Mouse (Mus musculus) lung, adult 2 months (tissue): ENCODE data around the gene Ankrd23. TPM values are rescaled to one million over a fixed set of nuclear protein-coding genes. Genes with fewer than 3 reads are reported as not detected.
A peak's percentile ranks its signal among the peaks of the same experiment; 100 is the strongest.

ENCODE experiments used
- DNase-seq: peaks from one replicate; pipeline ENCODE4 v3.0.0; 2022
- H3K4me1 ChIP-seq: fragments of 200-500 bp; 2 replicates; pipeline ENCODE4 v1.6.1; 2011; ENCODE audit warnings: low read length; ENCODE audit not compliant: control insufficient read depth, insufficient read depth
- H3K4me3 ChIP-seq: fragments of 200-500 bp; replicated peaks from 2 replicates; pipeline ENCODE3; 2011; ENCODE audit warnings: low read depth, mild to moderate bottlenecking, control low read depth, low read length; ENCODE audit errors: extremely low read depth
- CTCF ChIP-seq: fragments of 200-500 bp; IDR thresholded peaks from 2 replicates; pipeline ENCODE4 v1.5.1; 2011; ENCODE audit warnings: mild to moderate bottlenecking, low read length, control low read depth; ENCODE audit not compliant: insufficient read depth
- POLR2A ChIP-seq: fragments of 200-500 bp; IDR thresholded peaks from 2 replicates; pipeline ENCODE4 v1.6.1; 2011; ENCODE audit warnings: low read depth, mild to moderate bottlenecking, control low read depth, low read length, borderline replicate concordance; ENCODE audit errors: extremely low read depth
- WGBS: fragments of 180-500 bp; shearing (Covaris S2); methylation state at CpG from one replicate; pipeline ENCODE4 v1.1.7; 2018; 5-methylcytosine and 5-hydroxymethylcytosine counted together
- polyA plus RNA-seq: library from polyadenylated mRNA; depleted of rRNA; stranded (reverse); fragments of >200 nt; gene quantifications from 2 replicates; pipeline ENCODE4 v1.2.3, GENCODE M21; 2012

Gene Ankrd23
- polyA plus RNA-seq, 1 experiment, result 36.2 TPM

DNA sequence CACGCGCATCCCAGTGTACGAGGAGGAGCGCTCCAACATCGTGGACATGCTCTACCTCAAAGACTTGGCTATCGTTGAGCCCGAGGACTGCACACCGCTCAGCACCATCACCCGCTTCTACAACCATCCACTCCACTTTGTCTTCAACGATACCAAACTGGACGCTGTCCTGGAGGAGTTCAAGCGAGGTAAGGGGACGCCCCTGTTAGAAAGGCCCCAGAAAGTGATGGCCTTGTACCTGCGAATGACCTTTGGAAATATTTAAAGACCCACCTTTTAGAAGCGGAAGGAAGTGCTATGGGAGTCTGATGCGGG, 23.8 kb downstream of the Ankrd23 start:
- H3K4me3 ChIP-seq, result peak overlapping the region; percentile 87
- TF ChIP-seq POLR2A (no peak), CTCF (no peak)
- H3K4me1 ChIP-seq, result peaks cover 2% of the 10 kb centered on the region
- WGBS, result 3% methylated on average over 16 of the region's 16 CpGs
- DNase-seq, result no peak

DNA sequence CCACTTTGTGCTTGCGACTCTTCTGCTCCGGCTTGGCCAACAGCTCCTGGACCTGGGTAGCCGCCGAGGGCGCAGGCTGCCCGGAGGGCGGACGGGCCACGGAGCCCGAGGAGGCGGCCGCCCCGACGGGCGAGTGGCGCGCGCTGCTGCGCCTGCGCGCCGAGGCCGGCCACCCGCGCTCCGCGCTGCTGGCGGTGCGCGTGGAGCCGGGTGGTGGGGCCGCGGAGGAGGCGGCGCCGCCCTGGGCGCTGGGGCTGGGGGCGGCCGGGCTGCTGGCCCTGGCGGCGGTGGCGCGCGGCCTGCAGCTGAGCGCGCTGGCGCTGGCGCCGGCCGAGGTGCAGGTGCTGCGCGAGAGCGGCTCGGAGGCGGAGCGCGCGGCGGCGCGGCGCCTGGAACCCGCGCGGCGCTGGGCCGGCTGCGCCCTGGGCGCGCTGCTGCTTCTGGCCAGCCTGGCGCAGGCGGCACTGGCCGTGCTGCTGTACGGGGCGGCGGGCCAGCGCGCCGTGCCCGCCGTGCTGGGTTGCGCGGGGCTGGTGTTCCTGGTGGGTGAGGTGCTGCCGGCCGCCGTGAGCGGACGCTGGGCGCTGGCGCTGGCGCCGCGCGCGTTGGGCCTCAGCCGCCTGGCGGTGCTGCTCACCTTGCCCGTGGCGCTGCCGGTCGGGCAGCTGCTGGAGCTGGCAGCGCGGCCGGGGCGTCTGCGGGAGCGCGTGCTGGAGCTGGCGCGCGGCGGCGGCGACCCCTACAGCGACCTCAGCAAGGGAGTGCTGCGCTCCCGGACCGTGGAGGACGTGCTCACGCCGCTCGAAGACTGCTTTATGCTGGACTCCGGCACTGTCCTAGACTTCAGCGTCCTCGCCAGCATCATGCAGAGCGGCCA, 24.4 kb downstream of the Ankrd23 start:
- 9% methylated on average over 124 of the region's 126 CpGs for whole genome bisulfite sequencing
- peaks cover 2% of the 10 kb centered on the region for H3K4me1 ChIP-seq
- peak overlapping the region; percentile 87 for H3K4me3 ChIP-seq
- peak; percentile 43 for DNase-seq
- TF ChIP-seq POLR2A (no peak), CTCF (no peak)

DNA sequence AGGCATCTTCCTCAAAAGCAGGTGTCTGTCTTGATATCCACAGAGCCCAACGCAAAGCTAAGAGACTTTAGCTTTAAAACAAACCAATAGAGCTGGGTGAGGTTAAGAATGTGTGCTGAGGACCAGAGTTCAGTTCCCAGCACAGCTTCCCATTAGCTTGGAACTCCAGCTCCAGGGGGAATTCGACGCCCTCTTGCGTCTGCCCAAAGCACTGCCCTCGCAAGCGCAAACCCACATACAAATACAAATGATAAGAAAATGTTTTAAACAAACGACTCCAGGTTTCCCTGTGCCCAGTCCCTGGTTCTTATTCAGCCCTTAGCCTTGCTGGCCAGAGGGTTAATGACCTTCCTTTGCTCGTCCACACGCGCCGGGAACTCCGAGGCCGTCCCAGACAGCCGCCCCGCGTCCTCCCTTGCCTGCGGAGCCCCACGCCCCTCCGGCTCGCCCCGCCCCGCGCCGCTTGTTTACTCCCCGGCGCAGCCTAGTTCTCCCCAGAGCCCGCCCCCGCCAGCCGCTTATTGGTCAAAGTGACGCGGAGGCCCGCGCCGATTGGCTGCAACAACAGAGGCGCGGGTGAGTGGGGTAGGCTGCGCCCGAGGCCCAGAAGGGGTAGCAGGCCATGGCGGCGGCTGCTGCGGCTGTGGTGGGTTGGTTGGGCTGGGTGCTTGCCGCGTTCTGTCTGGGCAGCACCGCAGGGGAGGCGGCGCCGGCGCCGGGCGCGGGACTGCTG, 25.2 kb downstream of the Ankrd23 start, which contains the start of gene Cnnm3:
Gene Cnnm3 (plus strand): TSS at position 579 of the 733 bp plus-strand sequence.
- TF ChIP-seq CTCF (peak; percentile 63), POLR2A (peak; percentile 89)
- peaks cover 2% of the 10 kb centered on the region for H3K4me1 ChIP-seq
- DNase-seq, result peak; percentile 100
- H3K4me3 ChIP-seq, result peak within 1 kb of the TSS; percentile 87
- 2% methylated on average over 51 of the region's 51 CpGs for WGBS

DNA sequence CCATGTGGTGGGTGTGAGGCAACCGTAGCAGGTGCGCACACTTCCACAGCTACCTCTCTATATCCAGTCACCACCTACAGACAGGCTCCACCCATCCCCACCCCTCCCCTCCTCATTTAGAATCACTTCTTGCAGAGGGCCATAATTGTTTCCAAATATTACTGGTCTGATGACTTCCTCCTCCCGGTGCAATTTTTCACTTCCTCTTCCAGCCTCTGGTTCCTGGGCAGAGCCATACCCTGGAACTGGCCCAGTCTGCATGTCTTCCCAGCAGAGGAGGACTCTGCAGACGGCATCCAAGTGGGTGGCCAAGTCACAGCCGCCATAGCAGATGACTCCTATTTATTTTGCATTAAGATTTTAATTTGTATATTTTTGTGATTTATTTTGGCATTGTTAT, 28.4 kb downstream of the Ankrd23 start:
- no peak for TF ChIP-seq CTCF
- no peak for DNase-seq

GRCm38 (mm10) chr1:36501261-36501660, 35.4 kb downstream of the Ankrd23 start:
- Histone ChIP-seq H3K4me1 (no peaks in the 10 kb centered on the region), H3K4me3 (no peak overlapping the region)
- TF ChIP-seq POLR2A (no peak), CTCF (peak; percentile 97)
- DNase-seq, result peak; percentile 82
- 6% methylated on average over 3 of the region's 3 CpGs for WGBS

More for the DNA sequence above, 28.4 kb downstream of the Ankrd23 start:
- Histone ChIP-seq H3K4me1 (no peaks in the 10 kb centered on the region), H3K4me3 (no peak overlapping the region)
- WGBS, result 48% methylated on average over 5 of the region's 5 CpGs

DNA sequence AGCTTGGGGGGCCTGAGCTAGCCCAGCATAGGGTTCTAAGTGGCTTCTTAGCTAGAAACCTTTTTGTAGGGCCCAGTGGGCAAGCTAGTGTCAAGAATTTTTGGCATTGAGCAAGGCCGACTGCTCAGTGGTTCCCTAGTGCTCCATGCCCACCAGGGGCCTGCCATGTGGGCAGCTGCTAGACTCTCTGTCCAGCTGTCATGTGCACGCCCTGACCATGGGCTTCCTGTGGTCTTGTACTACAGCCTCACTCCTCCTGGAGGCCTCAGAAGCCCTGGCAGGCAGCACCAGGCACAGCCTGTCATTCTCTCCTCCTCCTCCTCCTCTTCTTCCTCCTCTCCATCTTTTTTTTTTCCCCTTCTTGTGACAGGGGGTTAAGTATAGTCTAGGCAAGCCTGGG, 39.4 kb downstream of the Ankrd23 start:
- Histone ChIP-seq H3K4me3 (no peak overlapping the region), H3K4me1 (peaks cover under 1% of the 10 kb centered on the region)
- DNase-seq, result no peak
- TF ChIP-seq CTCF (no peak), POLR2A (no peak)
- WGBS, result 67% methylated on average over 2 of the region's 2 CpGs

GRCm38 (mm10) chr1:36496719-36497118, 40.0 kb downstream of the Ankrd23 start:
- no peak for DNase-seq
- WGBS, result 44% methylated on average over 2 of the region's 2 CpGs
- no peak for TF ChIP-seq CTCF
- no peak for TF ChIP-seq POLR2A

DNA sequence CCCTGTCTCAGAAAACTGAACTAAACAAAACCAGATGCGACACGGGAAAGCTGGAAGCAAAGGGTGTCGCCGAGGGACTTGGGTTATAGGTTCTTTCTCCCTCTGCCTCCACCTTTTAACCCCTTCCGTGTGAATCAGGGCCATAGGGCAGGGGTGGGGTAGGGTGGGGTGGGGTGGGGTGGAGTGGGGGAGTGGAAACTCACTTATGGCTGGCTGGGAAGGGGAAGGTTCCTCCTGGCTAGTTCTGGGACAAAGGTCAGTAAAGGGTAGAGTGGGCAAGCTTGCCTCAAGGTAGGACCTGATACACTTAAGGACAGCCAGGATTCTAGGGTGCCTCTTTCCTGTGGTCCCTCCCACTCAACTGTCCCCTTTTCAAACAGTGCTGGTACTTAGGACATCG, 43.4 kb downstream of the Ankrd23 start:
- 73% methylated on average over 6 of the region's 6 CpGs for WGBS

More at GRCm38 (mm10) chr1:36496719-36497118, 40.0 kb downstream of the Ankrd23 start:
- H3K4me1 ChIP-seq, result peaks cover 2% of the 10 kb centered on the region
- H3K4me3 ChIP-seq, result no peak overlapping the region

DNA sequence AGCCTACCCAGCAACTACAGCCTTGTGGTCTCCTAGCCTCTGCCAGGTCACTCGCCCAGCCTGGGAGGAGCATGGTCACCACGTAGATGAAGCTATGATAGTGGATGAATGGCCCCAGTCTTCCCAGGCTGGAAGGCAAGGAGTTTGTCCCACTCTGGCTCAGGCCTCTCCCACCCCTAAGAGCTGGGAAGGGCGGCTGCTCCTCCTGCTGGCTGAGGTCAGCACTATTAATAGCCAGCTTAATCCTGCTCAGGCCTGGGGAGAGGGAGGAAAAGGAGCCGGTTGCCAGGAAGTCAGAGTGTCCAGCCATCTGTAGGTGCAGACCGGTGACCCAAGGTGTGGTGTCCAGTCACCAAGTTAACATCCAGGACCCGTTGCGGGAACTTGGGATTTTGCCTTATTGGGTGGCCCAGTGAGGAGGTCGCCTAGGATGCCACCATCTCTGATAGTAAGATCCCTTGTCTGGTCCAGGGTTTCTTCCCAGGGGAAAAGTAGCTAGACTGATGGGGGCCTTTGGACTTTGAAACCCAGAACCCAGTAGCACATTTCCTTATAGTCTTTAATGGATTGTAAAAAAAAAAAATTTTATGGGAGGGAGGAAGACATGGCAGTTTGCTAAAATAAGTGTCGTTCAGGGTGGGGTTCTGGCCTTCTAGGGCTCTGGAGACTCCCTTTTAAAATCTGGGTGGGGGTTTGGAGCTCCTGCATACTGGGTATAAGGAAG, 44.1 kb downstream of the Ankrd23 start:
- TF ChIP-seq CTCF (peak; percentile 38; the same call in 1 of the 2 replicates), POLR2A (no peak)
- WGBS, result 35% methylated on average over 9 of the region's 9 CpGs
- peak; percentile 45 for DNase-seq
- Histone ChIP-seq H3K4me1 (peaks cover 2% of the 10 kb centered on the region), H3K4me3 (no peak overlapping the region)

More for the DNA sequence above, 43.4 kb downstream of the Ankrd23 start:
- DNase-seq, result no peak
- H3K4me1 ChIP-seq, result peaks cover 2% of the 10 kb centered on the region
- no peak overlapping the region for H3K4me3 ChIP-seq
- no peak for TF ChIP-seq CTCF
- TF ChIP-seq POLR2A, result no peak
